Mouse (Mus musculus): ENCODE measurements around the gene Crtc1. TPM values are rescaled to one million over a fixed set of nuclear protein-coding genes. Genes with fewer than 3 reads are reported as not detected.

The Crtc1 gene
- total and polyA plus RNA-seq, 2 experiments from 2014 or later, result 51.7 to 52.9 TPM

DNA sequence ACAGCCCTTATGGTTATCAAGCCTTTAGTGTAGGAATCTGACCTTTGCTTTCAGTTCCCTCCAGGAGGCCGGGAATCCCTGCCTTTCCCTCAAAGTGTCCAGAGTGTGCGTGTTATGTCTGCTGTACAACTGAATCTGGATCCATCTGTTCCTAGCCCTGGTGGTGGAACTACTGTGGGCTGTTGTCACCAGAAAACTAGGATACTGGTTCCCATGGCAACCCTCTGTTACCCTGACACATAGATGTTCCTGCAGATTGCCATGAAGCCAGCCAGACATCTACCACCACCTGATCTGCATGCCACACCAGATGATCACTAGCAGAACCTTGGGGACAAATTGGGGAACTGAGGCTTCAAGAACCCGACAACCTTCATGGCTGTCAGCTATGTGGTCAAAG lies 42.5 kb upstream of the Crtc1 start:
- peaks cover 6% of the 10 kb centered on the region; the same call in 1 of the 2 replicates for H3K4me1 ChIP-seq (ENCODE audit: insufficient read depth)
- no peaks in the 10 kb centered on the region for H3K9me3 ChIP-seq (ENCODE audit: low read length)
- no peaks in the 10 kb centered on the region; the same call in 1 of the 2 replicates for H3K27me3 ChIP-seq (ENCODE audit: insufficient read depth, low read length)
- no peak overlapping the region for H3K4me2 ChIP-seq (ENCODE audit: low read depth)
- peaks cover 15% of the 10 kb centered on the region; the same call in 1 of the 2 replicates for H3K36me3 ChIP-seq (ENCODE audit: insufficient read depth)
- TF ChIP-seq CTCF (IDR thresholded peaks at IDR 0.05; ENCODE audit: low read depth), result no peak
- H3K9ac ChIP-seq, result no peak overlapping the region
- H3K4me3 ChIP-seq (ENCODE audit: low read depth, low read length), result no peak overlapping the region
- WGBS, result 70% methylated on average over 3 of the region's 3 CpGs
- H3K27ac ChIP-seq (ENCODE audit: low read depth, low read length), result no peak overlapping the region
- ATAC-seq (peak; percentile 50), DNase-seq (peak; percentile 45)

DNA sequence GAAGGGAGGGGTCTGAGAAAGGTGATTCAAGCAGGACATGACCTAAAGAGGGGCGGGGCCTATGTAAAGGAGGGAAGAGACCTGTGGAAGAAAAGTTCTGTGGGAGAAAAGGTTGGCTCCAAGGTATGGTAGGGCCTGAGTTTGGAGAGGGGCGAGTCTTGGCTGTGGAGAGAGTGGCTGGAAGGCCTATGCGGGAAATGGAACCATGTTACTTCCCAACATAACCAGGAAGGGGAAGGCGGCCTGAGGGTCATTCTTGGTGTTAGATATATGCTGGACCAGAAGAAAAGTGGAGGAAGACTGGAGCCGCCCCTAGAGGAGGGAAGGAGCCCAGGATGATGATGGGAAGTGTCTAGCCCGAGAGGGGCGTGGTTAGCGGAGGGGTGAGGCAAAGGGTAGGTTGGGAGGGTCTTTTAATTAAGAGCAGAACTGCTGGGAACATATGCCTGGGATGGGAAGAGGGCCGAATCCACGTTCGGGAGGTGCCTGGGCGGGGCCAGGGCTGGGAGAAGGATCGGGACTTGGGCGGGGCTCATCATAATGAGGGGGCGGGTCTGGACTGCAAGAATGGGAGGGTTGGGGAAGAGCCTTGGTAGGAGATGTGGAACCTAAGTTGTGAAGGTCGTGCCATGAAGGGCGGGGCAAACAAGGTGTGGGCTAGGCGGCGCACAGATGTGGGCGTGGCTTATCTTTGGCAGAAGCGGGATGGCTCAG lies 38.0 kb upstream of the Crtc1 start:
- DNase-seq (no peak), ATAC-seq (peak; percentile 2)
- Histone ChIP-seq H3K9me3 (ENCODE audit: low read length) (no peaks in the 10 kb centered on the region), H3K36me3 (ENCODE audit: insufficient read depth) (no peaks in the 10 kb centered on the region; the same call in 1 of the 2 replicates), H3K4me1 (ENCODE audit: insufficient read depth) (peaks cover 6% of the 10 kb centered on the region; the same call in 1 of the 2 replicates), H3K9ac (peak overlapping the region; percentile 87), H3K27me3 (ENCODE audit: insufficient read depth, low read length) (no peaks in the 10 kb centered on the region; the same call in 1 of the 2 replicates), H3K27ac (ENCODE audit: low read depth, low read length) (no peak overlapping the region), H3K4me2 (ENCODE audit: low read depth) (peak overlapping the region; percentile 64), H3K4me3 (ENCODE audit: low read depth, low read length) (peak overlapping the region; percentile 69)
- WGBS, result 3% methylated on average over 21 of the region's 21 CpGs
- TF ChIP-seq CTCF (IDR thresholded peaks at IDR 0.05; ENCODE audit: low read depth), result no peak

DNA sequence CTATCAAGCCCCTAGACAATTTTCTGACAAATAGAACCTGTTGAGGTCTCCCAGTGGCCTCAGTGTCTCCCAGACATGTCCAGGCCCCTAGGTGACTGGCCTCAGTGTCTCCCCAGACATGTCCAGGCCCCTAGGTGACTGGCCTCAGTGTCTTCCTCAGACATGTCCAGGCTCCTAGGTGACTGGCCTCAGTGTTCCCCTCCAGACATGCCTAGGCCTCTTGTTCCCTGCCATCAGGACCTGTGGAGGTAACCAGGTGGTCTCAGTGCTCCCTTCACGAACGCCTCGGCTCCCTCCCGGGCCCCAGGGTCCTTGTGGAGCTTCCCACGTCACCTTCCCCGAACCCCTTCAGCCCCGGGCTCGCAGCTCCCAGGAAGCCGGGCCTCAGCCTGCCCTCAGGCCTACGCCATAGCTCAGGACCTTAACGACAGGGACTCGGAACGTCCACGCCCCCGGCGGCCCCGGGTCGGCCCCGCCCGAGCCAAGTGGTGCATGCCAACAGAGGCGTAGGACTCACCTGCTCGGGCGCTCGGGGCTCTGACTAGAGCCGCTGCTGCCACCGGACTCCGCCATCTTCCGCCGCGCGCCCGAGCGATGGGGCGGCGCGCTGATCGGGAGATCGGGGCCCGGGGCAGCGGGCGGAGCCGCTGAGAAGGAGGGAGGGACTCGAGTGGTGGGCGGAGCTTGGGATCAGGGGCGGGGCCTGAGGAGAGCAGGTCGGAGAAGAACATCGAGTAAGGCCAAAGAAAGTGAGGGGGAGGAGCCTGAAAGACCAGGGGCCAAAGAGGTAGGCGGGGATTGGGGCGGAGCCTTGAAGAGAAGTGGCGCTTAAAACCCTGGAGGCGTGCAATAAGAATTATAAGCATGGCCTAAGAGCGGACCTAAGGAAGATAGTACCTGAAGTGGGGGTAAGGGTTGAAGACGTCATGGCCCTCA lies 37.2 kb upstream of the Crtc1 start, which contains the start of gene Klhl26:
Gene Klhl26, minus strand, starts transcription at position 636 of the 936 bp plus-strand sequence.
- peak within 1 kb of the TSS; percentile 87 for H3K9ac ChIP-seq
- DNase-seq (peak; percentile 87), ATAC-seq (peak; percentile 89)
- 3% methylated on average over 53 of the region's 53 CpGs for WGBS
- no peak for TF ChIP-seq CTCF (IDR thresholded peaks at IDR 0.05; ENCODE audit: low read depth)
- H3K27me3 ChIP-seq (ENCODE audit: insufficient read depth, low read length), result no peaks in the 10 kb centered on the region; the same call in 1 of the 2 replicates
- no peaks in the 10 kb centered on the region for H3K9me3 ChIP-seq (ENCODE audit: low read length)
- no peaks in the 10 kb centered on the region; the same call in 1 of the 2 replicates for H3K36me3 ChIP-seq (ENCODE audit: insufficient read depth)
- peak within 1 kb of the TSS; percentile 69 for H3K4me3 ChIP-seq (ENCODE audit: low read depth, low read length)
- peaks cover 6% of the 10 kb centered on the region; the same call in 1 of the 2 replicates for H3K4me1 ChIP-seq (ENCODE audit: insufficient read depth)
- H3K4me2 ChIP-seq (ENCODE audit: low read depth), result peak within 1 kb of the TSS; percentile 64
- peak within 1 kb of the TSS; percentile 47 for H3K27ac ChIP-seq (ENCODE audit: low read depth, low read length)

DNA sequence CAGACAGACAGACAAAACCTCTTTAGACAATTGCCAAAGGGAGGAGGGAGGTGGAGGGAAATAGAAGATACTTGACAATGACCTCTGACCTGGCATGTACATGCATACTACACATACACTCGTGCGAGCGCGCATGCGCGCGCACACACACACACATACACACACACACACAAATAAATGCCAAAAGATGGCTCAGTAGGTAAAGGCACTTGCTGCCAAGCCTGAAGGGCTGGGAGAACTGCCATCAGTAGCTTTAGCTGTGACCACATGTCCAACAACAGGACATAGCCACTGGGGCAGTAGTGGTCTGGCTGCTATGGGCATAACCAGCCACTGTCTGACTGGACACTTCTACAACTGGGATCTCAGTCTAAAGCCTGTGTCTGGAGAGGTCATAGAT lies 32.5 kb upstream of the Crtc1 start:
- Histone ChIP-seq H3K4me3 (ENCODE audit: low read depth, low read length) (no peak overlapping the region), H3K9ac (no peak overlapping the region), H3K4me2 (ENCODE audit: low read depth) (no peak overlapping the region), H3K4me1 (ENCODE audit: insufficient read depth) (no peaks in the 10 kb centered on the region), H3K27ac (ENCODE audit: low read depth, low read length) (no peak overlapping the region), H3K27me3 (ENCODE audit: insufficient read depth, low read length) (no peaks in the 10 kb centered on the region), H3K36me3 (ENCODE audit: insufficient read depth) (no peaks in the 10 kb centered on the region; the same call in 1 of the 2 replicates), H3K9me3 (ENCODE audit: low read length) (no peaks in the 10 kb centered on the region)
- TF ChIP-seq CTCF (IDR thresholded peaks at IDR 0.05; ENCODE audit: low read depth), result no peak
- WGBS, result 96% methylated on average over 7 of the region's 7 CpGs
- DNase-seq, result no peak
- no peak for ATAC-seq

DNA sequence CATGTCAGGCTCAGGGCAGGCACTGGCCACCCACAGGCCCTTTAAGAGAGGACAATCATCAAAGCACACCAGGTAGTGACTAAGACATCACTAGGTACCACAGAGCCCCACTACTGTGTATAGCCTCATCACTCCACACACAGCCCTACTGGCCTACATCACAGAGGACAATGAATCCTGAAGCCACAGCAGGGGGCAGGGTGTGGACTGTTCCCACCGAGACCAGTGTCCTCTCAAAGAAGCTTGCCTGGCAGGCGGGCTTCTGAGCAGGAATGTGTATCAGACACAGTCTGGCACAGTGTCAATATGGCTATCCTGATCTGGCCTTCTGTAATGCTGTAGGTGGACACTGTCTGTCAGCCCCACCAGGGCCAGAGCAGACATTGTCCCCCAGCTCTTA lies 30.6 kb upstream of the Crtc1 start:
- no peaks in the 10 kb centered on the region; the same call in 1 of the 2 replicates for H3K36me3 ChIP-seq (ENCODE audit: insufficient read depth)
- H3K27ac ChIP-seq (ENCODE audit: low read depth, low read length), result no peak overlapping the region
- H3K4me3 ChIP-seq (ENCODE audit: low read depth, low read length), result no peak overlapping the region
- H3K9ac ChIP-seq, result no peak overlapping the region
- WGBS, result 58% methylated on average over 2 of the region's 2 CpGs
- no peak for ATAC-seq
- no peaks in the 10 kb centered on the region for H3K4me1 ChIP-seq (ENCODE audit: insufficient read depth)
- no peaks in the 10 kb centered on the region for H3K9me3 ChIP-seq (ENCODE audit: low read length)
- DNase-seq, result no peak
- H3K27me3 ChIP-seq (ENCODE audit: insufficient read depth, low read length), result no peaks in the 10 kb centered on the region
- H3K4me2 ChIP-seq (ENCODE audit: low read depth), result no peak overlapping the region
- no peak for TF ChIP-seq CTCF (IDR thresholded peaks at IDR 0.05; ENCODE audit: low read depth)

DNA sequence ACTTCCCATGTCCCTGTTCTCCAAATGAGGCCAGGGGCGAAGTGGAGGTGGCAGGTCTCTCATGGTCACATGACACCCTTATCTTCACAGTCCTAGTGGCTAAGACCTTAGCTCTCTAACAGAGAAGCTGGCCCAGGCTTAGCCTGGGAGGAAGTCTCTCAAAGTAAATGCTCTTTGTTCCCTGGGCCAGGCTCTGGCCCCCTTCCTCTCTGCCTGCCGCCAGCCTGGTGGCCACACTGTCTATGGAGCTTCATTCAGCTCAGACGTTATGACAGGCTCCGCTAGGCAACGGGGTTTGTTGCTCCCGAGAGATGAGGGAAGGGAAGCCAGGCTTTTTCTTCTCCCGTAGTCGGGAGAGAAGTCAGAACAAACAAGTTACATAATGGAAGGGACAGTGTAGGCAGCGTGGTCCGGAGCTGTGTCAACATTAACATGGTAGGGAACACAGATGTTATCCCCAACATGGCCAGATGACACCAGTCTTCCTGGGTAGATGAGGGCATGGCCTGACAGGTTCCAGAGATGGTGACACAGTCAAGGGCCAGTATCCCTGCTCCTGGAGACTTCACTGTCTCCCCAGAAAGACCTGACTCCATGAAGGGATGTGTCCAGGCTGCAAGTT lies 30.0 kb upstream of the Crtc1 start:
- no peak overlapping the region for H3K27ac ChIP-seq (ENCODE audit: low read depth, low read length)

More for the DNA sequence above, 30.0 kb upstream of the Crtc1 start:
- H3K4me3 ChIP-seq (ENCODE audit: low read depth, low read length), result no peak overlapping the region
- H3K27me3 ChIP-seq (ENCODE audit: insufficient read depth, low read length), result no peaks in the 10 kb centered on the region
- DNase-seq (no peak), ATAC-seq (peak; percentile 53; the same call in 1 of the 2 replicates)
- no peak for TF ChIP-seq CTCF (IDR thresholded peaks at IDR 0.05; ENCODE audit: low read depth)
- WGBS, result 44% methylated on average over 10 of the region's 10 CpGs
- no peaks in the 10 kb centered on the region for H3K9me3 ChIP-seq (ENCODE audit: low read length)
- H3K4me2 ChIP-seq (ENCODE audit: low read depth), result no peak overlapping the region
- no peaks in the 10 kb centered on the region for H3K4me1 ChIP-seq (ENCODE audit: insufficient read depth)
- H3K36me3 ChIP-seq (ENCODE audit: insufficient read depth), result no peaks in the 10 kb centered on the region
- no peak overlapping the region for H3K9ac ChIP-seq
